Mouse (Mus musculus) embryonic stem cell, embryonic (primary cell): Measurements from ENCODE around the gene Tead4.

Source experiments
- CTCF ChIA-PET, 4 experiments: fragments of 300-600 bp in 2 of 4; fragments of 350-600 bp in 2 of 4; sonication (Branson Sonifier 250); formaldehyde crosslinking; loops; one replicate each; lab custom pipeline; 2022; ENCODE audit warnings: inconsistent platforms in 2 of 4; lab: Charles Lee
- POLR2A ChIA-PET, 4 experiments: fragments of 300-600 bp in 2 of 4; fragments of 350-600 bp in 2 of 4; sonication (Branson Sonifier 250); formaldehyde crosslinking; loops; one replicate each; lab custom pipeline; 2022; ENCODE audit warnings: antibody characterized with exemption in 4 of 4, inconsistent platforms in 1 of 4; lab: Charles Lee

The Tead4 gene

DNA sequence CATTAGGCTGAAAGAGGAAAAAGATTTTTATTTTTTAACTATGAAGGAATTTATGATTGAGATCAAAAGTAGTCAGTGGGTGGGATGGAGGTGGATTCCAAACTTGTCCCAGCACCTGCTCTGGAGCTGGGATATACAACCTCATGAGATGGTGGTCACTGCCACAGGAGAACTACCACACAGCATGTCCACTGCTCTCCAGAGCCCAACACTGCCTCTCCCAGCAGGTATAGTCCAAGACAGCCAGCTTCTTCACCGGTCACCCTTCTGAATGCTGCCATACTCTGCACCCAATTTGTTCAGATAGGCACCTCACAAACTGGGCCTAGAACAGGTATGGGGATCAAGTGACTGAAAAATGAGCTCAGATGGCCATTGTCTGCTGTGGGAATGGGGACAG, 121.0 kb downstream of the Tead4 start:
- ChIA-PET POLR2A (interaction anchor here in 3 of 4 experiments (0.6 to 2.3 kb wide), 6 partner anchors 11 to 184 kb away, joined by 3 to 6 read pairs (median 4); no protein-coding TSS in a partner anchor), CTCF (interaction anchor here in 3 of 4 experiments (0.6 to 2.0 kb wide), 9 partner anchors 11 to 789 kb away, joined by 3 to 10 read pairs (median 3); partner anchors contain the start of gene Itfg2 (in 1 of the 3))

DNA sequence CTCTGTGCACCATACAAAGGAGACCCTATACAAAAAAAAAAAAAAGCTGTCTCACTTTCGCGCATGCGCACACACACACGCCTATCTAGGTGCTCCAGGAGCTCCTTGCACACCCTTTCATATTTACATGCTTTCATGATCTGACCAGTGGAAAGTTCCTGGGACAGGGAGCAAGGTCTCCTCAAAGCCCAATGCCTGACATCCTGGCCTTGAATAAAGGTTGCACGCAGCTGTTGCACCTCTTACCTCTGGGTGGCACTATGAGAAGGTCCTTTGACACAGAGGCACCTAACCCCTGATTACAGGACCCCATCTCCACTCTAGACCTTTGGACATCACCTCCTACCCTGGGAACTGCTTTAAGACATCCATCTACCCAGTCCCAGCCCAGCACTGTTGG, 121.4 kb downstream of the Tead4 start:
- POLR2A ChIA-PET = interaction anchor here in 3 of 4 experiments (0.6 to 2.3 kb wide), 4 partner anchors 11 to 128 kb away, joined by 3 to 6 read pairs (median 4); no protein-coding TSS in a partner anchor
- CTCF ChIA-PET = interaction anchor here in 3 of 4 experiments (0.6 to 2.0 kb wide), 10 partner anchors 10 to 790 kb away, joined by 3 to 10 read pairs (median 3); partner anchors contain the start of gene Itfg2 (in 1 of the 3)

DNA sequence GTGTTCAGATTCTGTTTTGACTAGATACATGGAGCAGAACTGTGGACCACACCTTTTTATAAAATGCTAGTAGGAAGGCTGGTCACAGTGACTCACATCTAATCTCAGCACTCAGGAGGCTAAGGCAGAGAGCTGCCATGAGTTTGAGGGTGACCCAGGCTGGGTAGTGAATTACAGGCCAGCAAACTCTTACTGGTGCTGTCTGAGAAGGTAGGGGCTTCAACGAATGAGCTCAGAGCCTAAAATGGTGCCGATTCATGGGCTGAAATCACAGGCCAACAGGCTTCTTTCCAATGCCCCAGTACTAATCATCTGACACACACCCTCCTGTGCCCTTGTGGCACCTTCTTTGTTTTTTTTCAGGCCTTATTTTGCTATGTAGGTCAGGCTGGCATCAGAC, 121.9 kb downstream of the Tead4 start:
- POLR2A ChIA-PET = interaction anchor here in 2 of 4 experiments (1.1 to 2.3 kb wide), 2 partner anchors 14 to 22 kb away, joined by 5 to 6 read pairs; no protein-coding TSS in a partner anchor
- CTCF ChIA-PET = interaction anchor here in 2 of 4 experiments (0.6 to 2.0 kb wide), 7 partner anchors 10 to 301 kb away, joined by 3 to 10 read pairs (median 3); no protein-coding TSS in a partner anchor
